Mouse (Mus musculus) adrenal gland, adult 2 months (tissue): ENCODE results near the gene Lpo. TPM values are rescaled to one million over a fixed set of nuclear protein-coding genes. Genes with fewer than 3 reads are reported as not detected.
"Not testable (repeated sequence)": the region's sequence is repeated elsewhere in the genome, so short reads cannot be mapped to it uniquely, and the experiment has no call there.

Experiments used
- DNase-seq: peaks from one replicate; pipeline ENCODE4 v3.0.0; 2021
- long read RNA-seq: library from polyadenylated mRNA; stranded (forward); transcript quantifications from one replicate; pipeline ENCODE4 v2.0.0, GENCODE M21; 2021
- polyA plus RNA-seq: library from polyadenylated mRNA; depleted of rRNA; stranded (reverse); fragments of >200 nt; gene quantifications from 2 replicates; pipeline ENCODE4 v1.2.3, GENCODE M21; 2012; rRNA removed
- total RNA-seq, 2 experiments: library from RNA; stranded (reverse); gene quantifications; 2 replicates each; pipeline ENCODE4 v1.2.3; 2021

Gene Lpo
- total RNA-seq: not detected
- polyA plus RNA-seq: not detected in 2 replicates
- long read RNA-seq: 0 reads

- no peak for DNase-seq
Observed at GRCm38 (mm10) chr11:87828239-87828900, at the start of gene Lpo. Gene Lpo (minus strand): TSS chr11:87828289.

GRCm38 (mm10) chr11:87875436-87875835 is 47.3 kb upstream of the Lpo start, which contains the start of gene Epx:
Gene Epx (minus strand): TSS chr11:87875536.
- no peak for DNase-seq

- no peak for DNase-seq
Observed at GRCm38 (mm10) chr11:87871766-87872165, 43.7 kb upstream of the Lpo start.

DNA sequence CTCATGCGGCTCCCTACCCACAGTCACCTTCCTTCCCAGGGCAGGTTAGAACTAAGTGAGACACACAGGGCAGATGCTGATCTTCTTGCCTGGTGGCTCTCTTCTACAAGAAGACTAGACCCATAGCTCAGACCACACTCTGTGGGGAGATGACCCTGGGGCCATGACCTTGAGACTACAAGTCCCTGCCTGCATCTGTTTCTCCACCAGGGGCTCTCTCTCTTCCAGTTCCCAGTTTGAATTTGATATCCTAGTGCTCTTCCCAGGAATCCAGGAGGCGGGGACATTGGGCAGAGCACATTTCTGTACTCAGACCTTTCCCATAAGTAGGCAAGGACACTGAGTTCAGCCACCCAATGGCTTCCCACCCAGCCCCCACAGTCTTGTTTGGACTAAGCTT is 42.0 kb upstream of the Lpo start:
- DNase-seq: no peak

DNA sequence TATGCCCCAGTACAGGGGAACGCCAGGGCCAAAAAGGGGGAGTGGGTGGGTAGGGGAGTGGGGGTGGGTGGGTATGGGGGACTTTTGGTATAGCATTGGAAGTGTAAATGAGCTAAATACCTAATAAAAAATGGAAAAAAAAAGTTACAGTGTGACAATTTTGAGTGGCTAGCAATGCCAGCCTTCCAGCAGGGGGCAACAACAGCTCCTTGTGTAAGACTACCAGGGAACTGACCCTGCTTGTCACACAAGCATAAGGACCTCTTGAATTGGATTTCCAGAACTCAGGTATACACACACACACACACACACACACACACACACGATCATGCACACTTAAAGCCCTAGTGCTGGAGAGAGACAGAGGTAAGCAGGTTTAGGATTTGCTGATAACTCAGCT is 38.8 kb upstream of the Lpo start:
- not testable (repeated sequence) for DNase-seq

- DNase-seq: no peak
Observed at GRCm38 (mm10) chr11:87862805-87863204, 34.7 kb upstream of the Lpo start.

DNA sequence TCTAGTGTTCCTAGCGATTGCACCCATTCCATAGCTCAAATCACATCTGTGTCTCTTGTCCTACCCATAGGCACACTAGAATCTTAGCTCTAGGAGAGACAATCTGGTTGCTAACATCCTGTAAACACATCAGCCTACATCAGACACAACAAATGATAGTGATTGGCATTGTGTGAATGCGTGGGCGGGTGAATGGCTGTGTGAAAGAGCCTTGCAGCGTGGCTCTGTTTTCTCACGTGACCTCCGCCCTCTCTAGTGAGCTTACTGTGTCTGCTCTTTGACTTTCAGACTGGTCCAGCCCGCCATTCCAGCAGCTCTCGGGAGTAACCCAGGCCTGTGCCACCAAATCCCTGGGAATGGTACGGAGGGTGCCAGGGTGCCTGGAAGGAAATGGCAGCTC is 32.3 kb upstream of the Lpo start:
- no peak for DNase-seq

- DNase-seq: no peak
Observed at GRCm38 (mm10) chr11:87859273-87859672, 31.2 kb upstream of the Lpo start.

DNA sequence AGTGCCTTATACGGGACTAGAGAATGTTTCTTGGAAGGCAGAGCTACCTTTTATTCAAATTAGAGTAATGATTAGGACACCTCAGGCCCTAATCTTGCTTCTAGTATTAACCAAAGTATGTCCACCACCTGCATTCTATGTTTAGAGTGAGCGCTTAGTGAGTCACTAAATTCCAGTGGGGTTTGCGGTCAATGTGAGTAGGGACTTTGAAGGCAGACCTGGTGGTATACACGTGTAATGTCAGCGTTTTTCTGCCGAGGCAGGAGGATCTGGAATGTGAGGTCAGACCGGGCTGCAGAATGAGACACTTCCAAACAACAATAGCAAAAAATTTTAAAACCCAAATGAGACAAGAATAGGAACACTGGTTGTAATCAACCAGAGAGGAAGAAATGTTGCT is 26.5 kb upstream of the Lpo start:
- no peak for DNase-seq

GRCm38 (mm10) chr11:87853597-87853954 is 25.5 kb upstream of the Lpo start:
- peak; percentile 22 for DNase-seq

DNA sequence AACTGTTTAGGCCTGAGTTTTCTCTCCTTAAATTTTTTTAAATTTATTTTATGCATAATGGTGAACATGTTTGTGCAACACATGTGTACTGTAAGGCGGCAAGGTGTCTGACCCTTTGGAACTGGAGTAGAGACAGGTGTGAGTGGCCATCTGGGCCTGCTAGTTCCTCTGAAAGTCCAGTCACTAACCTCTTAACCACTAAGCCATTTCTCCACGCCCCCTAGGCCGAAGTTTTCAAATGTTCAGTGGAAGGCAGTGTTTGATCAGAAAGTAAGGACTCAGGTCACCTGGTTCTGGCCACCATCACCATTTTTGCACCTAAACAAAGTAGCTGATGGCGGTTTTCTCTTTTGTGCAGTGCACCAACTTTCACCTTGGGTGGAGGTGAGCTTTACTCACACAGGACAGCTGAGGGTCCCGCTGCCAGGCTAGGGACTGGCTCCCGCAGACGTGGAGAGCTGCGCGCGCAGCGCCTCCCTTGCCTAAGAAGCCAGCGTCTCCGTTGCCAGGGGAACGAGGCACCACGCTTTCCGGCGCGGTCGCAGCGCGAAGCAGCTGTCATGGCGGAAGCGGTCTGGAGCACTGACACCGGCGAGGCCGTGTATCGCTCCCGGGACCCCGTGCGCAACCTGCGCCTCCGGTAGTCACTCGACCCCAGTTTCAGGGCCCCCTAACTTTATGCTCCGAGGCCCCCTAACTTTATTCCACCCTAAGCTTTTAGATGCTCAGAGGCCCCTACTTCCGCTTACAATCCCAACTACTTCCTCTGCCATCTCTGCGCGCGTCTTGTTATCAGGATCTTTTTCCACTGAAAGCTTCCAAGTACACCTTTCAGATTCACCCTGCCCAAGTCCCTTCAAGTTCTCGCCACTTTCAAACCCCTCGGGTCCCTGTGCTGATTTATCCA is 24.9 kb upstream of the Lpo start, which contains the start of gene Mks1:
Mks1 (plus strand) TSS at position 526 of the 907 bp plus-strand sequence.
- peak; percentile 94 for DNase-seq

- peak; percentile 21 for DNase-seq
Observed at GRCm38 (mm10) chr11:87847884-87848283, 19.8 kb upstream of the Lpo start.

DNA sequence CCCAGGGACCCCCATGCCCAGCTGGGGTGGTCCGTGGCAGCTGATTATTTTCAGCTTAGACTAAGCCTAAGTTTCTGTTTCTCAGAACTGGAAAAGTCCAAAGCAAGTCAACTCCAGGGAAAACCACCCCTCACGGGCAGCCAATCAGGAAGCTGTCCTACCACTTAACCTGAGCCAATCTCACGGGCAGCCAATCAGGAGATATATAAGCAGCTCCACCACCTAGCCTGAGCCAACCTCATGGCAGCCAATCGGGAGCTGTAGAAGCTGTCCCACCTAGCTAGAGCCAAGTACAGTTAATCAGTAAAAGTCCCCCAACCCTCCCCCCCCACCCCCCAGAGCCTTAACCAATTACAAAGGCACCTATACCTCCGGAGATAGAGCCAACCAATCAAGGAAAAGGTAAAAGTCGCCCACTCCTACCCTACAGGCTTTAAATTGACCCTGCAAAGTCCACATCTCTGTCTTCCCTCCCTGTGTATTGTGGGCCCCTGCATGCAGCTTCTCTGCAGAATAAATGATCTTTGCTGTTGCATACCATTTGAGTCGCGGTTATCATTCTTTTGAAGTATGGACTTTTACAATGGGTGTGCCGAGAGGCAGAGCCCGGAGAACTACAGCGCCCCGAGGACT is 19.0 kb upstream of the Lpo start:
- no peak for DNase-seq

DNA sequence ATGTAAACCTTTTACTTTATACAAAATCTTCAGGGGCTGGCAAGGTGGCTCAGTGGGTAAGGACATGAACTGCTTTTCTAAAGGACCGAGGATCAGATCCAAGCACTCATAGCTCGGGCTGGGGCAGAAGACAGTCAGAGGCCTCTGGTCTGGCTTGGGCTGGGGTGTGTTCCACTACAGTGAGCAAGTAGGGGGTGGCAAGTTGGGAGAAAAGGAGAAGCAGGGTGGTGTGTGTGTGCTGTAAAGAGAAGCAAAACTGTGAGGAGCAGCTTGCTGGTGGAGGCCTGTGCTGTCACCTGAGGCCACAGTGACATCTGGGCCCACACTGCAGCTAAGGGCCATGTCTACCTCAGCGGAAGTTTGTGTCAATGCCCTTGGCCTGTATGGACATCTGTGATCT is 13.3 kb upstream of the Lpo start:
- no peak for DNase-seq

- DNase-seq: no peak
Observed at GRCm38 (mm10) chr11:87840676-87841075, 12.6 kb upstream of the Lpo start.

GRCm38 (mm10) chr11:87821502-87821901 is 6.6 kb downstream of the Lpo start:
- no peak for DNase-seq

DNA sequence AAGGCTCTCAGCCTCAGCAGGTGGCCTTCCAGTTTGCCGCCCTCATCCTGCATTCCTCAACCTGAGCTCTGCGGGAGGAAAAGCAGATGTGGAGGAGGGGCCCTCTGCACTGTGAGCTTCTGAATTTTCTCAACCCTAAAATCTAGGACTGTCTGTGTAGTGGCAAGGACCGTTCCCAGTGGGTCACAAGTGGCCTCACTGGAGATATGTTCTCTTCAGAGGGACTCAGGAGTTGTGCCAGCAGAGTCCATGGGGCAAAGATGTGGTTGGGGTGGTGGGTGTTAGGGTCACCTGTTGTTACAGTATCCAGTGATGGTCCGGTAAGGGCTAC is 10.7 kb downstream of the Lpo start:
- no peak for DNase-seq

DNA sequence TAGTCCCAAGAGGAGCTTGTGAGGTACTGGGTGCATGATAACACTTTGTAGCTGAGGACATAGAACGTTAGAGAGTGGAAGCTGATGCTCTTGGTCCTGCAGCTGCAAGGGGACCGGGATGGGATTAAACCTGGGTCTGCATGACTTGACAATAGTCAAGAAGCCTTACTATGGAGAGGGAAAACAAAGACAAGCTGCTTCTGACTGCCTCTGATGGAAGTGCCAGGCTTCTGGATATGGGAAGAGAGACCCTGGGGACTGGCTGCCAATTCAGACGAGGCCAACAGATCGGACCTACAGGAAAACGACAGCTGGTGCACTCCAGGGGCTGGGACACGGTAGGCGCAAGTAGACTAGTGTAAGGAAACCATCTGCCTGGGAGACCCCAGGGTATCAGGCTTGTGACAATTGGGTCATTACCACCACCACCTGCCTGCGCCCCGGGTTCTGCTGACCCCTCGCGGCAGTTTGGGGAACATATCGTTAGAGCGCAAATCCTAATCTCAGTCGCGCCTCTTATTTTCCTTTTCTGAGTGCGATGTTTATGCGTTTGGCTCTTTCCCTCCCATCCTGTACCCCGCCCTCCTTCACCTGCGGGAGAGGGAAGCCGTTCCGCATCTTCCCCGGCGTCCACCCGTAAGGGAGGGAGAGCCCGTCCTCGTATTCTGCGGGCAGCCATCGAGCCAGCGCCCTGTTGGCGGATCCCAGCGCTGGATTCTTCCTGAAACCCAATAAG is 11.2 kb downstream of the Lpo start:
- peak; percentile 24 for DNase-seq

GRCm38 (mm10) chr11:87814831-87815230 is 13.3 kb downstream of the Lpo start:
- DNase-seq: no peak

GRCm38 (mm10) chr11:87811396-87811795 is 16.7 kb downstream of the Lpo start:
- DNase-seq: no peak

DNA sequence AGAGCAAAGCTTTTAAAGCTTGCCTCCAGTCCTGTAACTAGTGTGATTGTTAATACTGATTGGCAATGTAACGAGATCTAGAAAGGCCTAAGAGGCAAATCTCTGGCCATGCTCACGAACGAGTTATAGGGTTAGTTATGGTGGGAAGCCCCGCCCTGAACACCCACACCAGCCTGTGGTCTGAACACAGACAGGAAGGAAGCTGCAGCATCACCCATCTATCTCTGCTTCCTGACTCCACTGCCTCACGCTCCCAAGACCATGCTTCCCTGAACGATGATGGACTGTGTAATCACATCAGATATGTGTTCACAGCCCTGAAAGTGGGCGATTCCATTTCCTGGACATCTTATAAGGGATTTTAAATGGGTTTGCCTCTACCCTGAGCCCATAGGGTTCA is 19.9 kb downstream of the Lpo start:
- DNase-seq: no peak

DNA sequence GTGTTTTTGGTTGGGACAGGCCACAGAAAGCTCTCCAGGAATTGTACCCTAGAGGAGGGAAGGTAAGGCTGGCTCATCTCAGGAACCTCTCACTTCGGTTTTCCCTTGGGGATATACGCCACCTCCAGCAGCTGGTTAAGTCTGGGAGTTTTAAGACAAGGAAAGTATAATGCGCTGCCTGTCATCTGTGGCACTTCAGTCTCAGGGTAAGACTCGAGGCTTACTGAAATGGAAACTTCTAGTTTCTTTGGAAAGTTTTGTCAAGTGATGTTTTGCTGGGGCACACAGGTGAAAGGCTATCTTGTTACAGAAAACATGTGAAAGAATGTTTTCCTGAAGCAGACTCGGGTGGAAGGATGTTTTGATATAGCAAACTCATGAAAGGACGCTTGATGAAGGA is 20.7 kb downstream of the Lpo start:
- no peak for DNase-seq
